ENCODE assay signal across 23 mouse cellular contexts in the genomic region with DNA sequence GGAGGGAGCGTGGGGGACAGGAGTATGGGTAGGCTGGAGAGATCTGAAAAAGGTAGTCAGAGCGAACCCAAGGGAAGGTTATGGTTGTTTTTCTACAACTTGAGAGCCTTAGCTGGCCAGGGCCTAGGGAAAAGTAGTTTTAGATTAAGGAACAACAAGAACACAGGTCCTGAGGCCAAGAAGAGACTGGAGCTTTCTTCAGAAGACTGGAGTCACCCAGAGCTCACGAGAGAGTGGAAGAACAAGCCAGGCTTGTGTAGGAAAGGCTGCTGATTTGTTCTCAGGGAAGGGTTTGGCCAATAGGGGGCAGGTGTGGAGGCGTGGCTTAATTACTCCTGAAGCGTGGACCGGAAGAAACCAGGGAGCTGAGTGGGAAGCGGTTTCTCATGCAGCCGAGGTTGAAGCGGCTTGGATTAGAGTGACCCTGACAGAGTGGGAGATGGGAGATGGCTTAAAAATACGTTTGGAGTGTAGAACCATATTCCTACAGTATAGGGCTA. TPM values are rescaled to one million over a fixed set of nuclear protein-coding genes. Genes with fewer than 3 reads are reported as not detected.
DNase-seq lines count a peak whose midpoint lies in the region; ATAC-seq and TF ChIP-seq lines count a peak whose summit lies in the region.
"Had no signal": no experiment of that assay in that cellular context is flagged by ENCODE, and none has a peak within 500 bp of the region (broad histone marks: within the 10 kb centered on the region; RNA-seq: fewer than 3 reads in every experiment).

No protein-coding gene starts in this region.

- no peak overlapping the region for H3K4me3 ChIP-seq in kidney, adult 2 months (ENCODE audit: insufficient read depth, low read depth, low read length)
- no peak overlapping the region for H3K4me3 ChIP-seq in liver, embryonic 14.5 days (ENCODE audit: insufficient read depth in 1 of 2, low read depth in 2 of 2, low read length in 2 of 2)
- H3K4me3 ChIP-seq in liver, embryonic 12.5 days, result no peak overlapping the region
- no peak overlapping the region for H3K4me3 ChIP-seq in embryonic fibroblast, embryonic 13.5 days (ENCODE audit: insufficient read depth, low read length)
- H3K4me3 ChIP-seq: forebrain, embryonic 10.5 days; heart, embryonic 12.5 days; hindbrain, embryonic 15.5 days; limb, embryonic 12.5 days; liver, embryonic 15.5 days; midbrain, embryonic 13.5 days; myocyte had no signal

- H3K9me3 ChIP-seq in liver, embryonic 14.5 days (ENCODE audit: control insufficient read depth, low read length), result no peaks in the 10 kb centered on the region
- no peaks in the 10 kb centered on the region for H3K9me3 ChIP-seq in liver, embryonic 12.5 days (replicated peaks)
- H3K9me3 ChIP-seq: forebrain, embryonic 10.5 days; heart, embryonic 12.5 days; hindbrain, embryonic 15.5 days; limb, embryonic 12.5 days; liver, embryonic 15.5 days; midbrain, embryonic 13.5 days had no signal

- H3K36me3 ChIP-seq in kidney, adult 2 months (ENCODE audit: control insufficient read depth, insufficient read depth, low read length), result no peaks in the 10 kb centered on the region
- H3K36me3 ChIP-seq in liver, embryonic 14.5 days (replicated peaks; ENCODE audit: control insufficient read depth, insufficient read depth, low read depth), result no peaks in the 10 kb centered on the region
- no peaks in the 10 kb centered on the region for H3K36me3 ChIP-seq in liver, embryonic 12.5 days
- H3K36me3 ChIP-seq: forebrain, embryonic 10.5 days; heart, embryonic 12.5 days; hindbrain, embryonic 15.5 days; limb, embryonic 12.5 days; liver, embryonic 15.5 days; midbrain, embryonic 13.5 days had no signal

- no peaks in the 10 kb centered on the region for H3K27me3 ChIP-seq in kidney, adult 2 months (replicated peaks; ENCODE audit: control insufficient read depth, insufficient read depth, low read length)
- H3K27me3 ChIP-seq in liver, embryonic 14.5 days (ENCODE audit: control insufficient read depth, insufficient read depth, low read length), result no peaks in the 10 kb centered on the region
- no peaks in the 10 kb centered on the region for H3K27me3 ChIP-seq in liver, embryonic 12.5 days (replicated peaks)
- H3K27me3 ChIP-seq: heart, embryonic 12.5 days; hindbrain, embryonic 15.5 days; limb, embryonic 12.5 days; liver, embryonic 15.5 days; midbrain, embryonic 13.5 days; Patski had no signal

- ATAC-seq in liver, embryonic 14.5 days (ENCODE audit: insufficient read depth), result no peak
- ATAC-seq in liver, embryonic 12.5 days, result no peak
- no peak for ATAC-seq in inflammation-experienced regulatory T-cells, adult 6 months
- ATAC-seq: forebrain, postnatal 0 days; midbrain, embryonic 13.5 days had no signal

- no peak overlapping the region for H3K4me2 ChIP-seq in liver, embryonic 14.5 days (ENCODE audit: low read depth)
- no peak overlapping the region for H3K4me2 ChIP-seq in liver, embryonic 12.5 days
- H3K4me2 ChIP-seq: heart, embryonic 12.5 days; hindbrain, embryonic 15.5 days; limb, embryonic 12.5 days; liver, embryonic 15.5 days; midbrain, embryonic 13.5 days had no signal

- no peaks in the 10 kb centered on the region; the same call in 1 of the 2 replicates for H3K4me1 ChIP-seq in kidney, adult 2 months (ENCODE audit: control insufficient read depth, insufficient read depth, low read length)
- 0 out of 4 replicates have a peak, but pooled peaks cover 0 to 2% of the 10 kb centered on the region in 2 experiments for H3K4me1 ChIP-seq in liver, embryonic 14.5 days (replicated peaks; ENCODE audit: control insufficient read depth in 2 of 2, insufficient read depth in 2 of 2, low read length in 1 of 2)
- H3K4me1 ChIP-seq in liver, embryonic 12.5 days, result no peaks in the 10 kb centered on the region
- H3K4me1 ChIP-seq in embryonic fibroblast, embryonic 13.5 days (ENCODE audit: control insufficient read depth, insufficient read depth, low read length), result peaks cover 18% of the 10 kb centered on the region
- H3K4me1 ChIP-seq: forebrain, embryonic 10.5 days; limb, embryonic 12.5 days; liver, embryonic 15.5 days; midbrain, embryonic 13.5 days had no signal

- WGBS in kidney, adult 2 months, result 81% methylated on average over 10 of the region's 10 CpGs
- WGBS in liver, embryonic 14.5 days (ENCODE audit: insufficient replicate concordance), result 60% methylated on average over 10 of the region's 10 CpGs
- 57% methylated on average over 10 of the region's 10 CpGs for WGBS in liver, embryonic 12.5 days (ENCODE audit: insufficient replicate concordance)

- no peak overlapping the region for H3K27ac ChIP-seq in kidney, adult 2 months (ENCODE audit: insufficient read depth, low read depth, low read length)
- no peak overlapping the region for H3K27ac ChIP-seq in liver, embryonic 14.5 days
- no peak overlapping the region for H3K27ac ChIP-seq in liver, embryonic 12.5 days
- H3K27ac ChIP-seq in embryonic fibroblast, embryonic 13.5 days (ENCODE audit: insufficient read depth, low read length), result peak overlapping the region; percentile 99
- H3K27ac ChIP-seq: forebrain, embryonic 10.5 days; hindbrain, embryonic 15.5 days; limb, embryonic 12.5 days; liver, embryonic 15.5 days; midbrain, embryonic 13.5 days had no signal

- TF ChIP-seq CTCF in kidney, adult 2 months (conservative IDR thresholded peaks at IDR 0.05; ENCODE audit: insufficient read depth, insufficient read length, low read depth, low read length), result 0 out of 2 replicates have a peak, but pooled peaks have one; percentile 14
- peak; percentile 26 for TF ChIP-seq CTCF in liver, embryonic 14.5 days (IDR thresholded peaks at IDR 0.05; ENCODE audit: low read depth)
- no peak for TF ChIP-seq CTCF in embryonic fibroblast, embryonic 13.5 days (IDR thresholded peaks at IDR 0.05; ENCODE audit: borderline replicate concordance, insufficient read depth, low read length)

- no peak for TF ChIP-seq EP300 in liver, embryonic 14.5 days (IDR thresholded peaks at IDR 0.05; ENCODE audit: low read depth)

- DNase-seq in kidney, adult 2 months, result no peak
- no peak for DNase-seq in kidney, postnatal 36 days
- no peak for DNase-seq in liver, embryonic 14.5 days (ENCODE audit: low read depth in 3 of 3, low spot score in 3 of 3)
- peak; percentile 52 for DNase-seq in ES-CJ7 (ENCODE audit: low read depth, low spot score)
- DNase-seq: adrenal gland, postnatal 25 days; cerebellum, adult 11 months; cerebellum, postnatal 10 days; forebrain, postnatal 0 days; heart, postnatal 14 days; lung, postnatal 10 days; right cerebral cortex, postnatal 4 days; thymus, postnatal 25 days had no signal

- TF ChIP-seq POLR2A in kidney, adult 2 months (IDR thresholded peaks at IDR 0.05; ENCODE audit: low read depth, low read length), result no peak
- TF ChIP-seq POLR2A in embryonic fibroblast, embryonic 13.5 days (IDR thresholded peaks at IDR 0.05; ENCODE audit: low read depth, low read length), result no peak

- no peak overlapping the region for H3K9ac ChIP-seq in liver, embryonic 14.5 days (replicated peaks)
- H3K9ac ChIP-seq in liver, embryonic 12.5 days, result no peak overlapping the region
- H3K9ac ChIP-seq: forebrain, postnatal 0 days; heart, embryonic 12.5 days; hindbrain, embryonic 15.5 days; limb, embryonic 12.5 days; liver, embryonic 15.5 days; midbrain, embryonic 13.5 days had no signal

RNA-seq across cellular contexts. Expression of gene Gcnt4, which starts 12.6 kb away (rescaled TPM):
- polyA plus RNA-seq in kidney, adult 2 months (2012; rRNA removed), result 1.2 and 1.3 TPM in 2 replicates
- 0.64 and 0.86 TPM in 2 replicates for polyA plus RNA-seq in liver, embryonic 14.5 days (2012; rRNA removed)
- polyA plus RNA-seq in liver, embryonic 14.5 days (2014; fragmentation: Nextera tagmentation; extraction: Ambion mirVana), result 0.29 and 0.43 TPM in 2 replicates
- 0.67 and 0.68 TPM in 2 replicates for polyA plus RNA-seq in liver, embryonic 12.5 days (2016; fragmentation: Nextera tagmentation; extraction: Ambion mirVana)
- 24.5 and 41.1 TPM in 2 replicates for polyA plus RNA-seq in embryonic fibroblast, embryonic 13.5 days (2011; ENCODE audit: insufficient read length, low read depth, missing spikeins)
- under 1 TPM in 1 of 3 experiments, not detected in 2; 0.09 TPM for polyA plus RNA-seq in inflammation-experienced regulatory T-cells, adult 6 months (2017; shearing (Covaris generic))

Comparison
In these comparisons a context has a peak if more than half of its experiments do, and no peak if none do; other contexts are left out.
1. RNA of gene Gcnt4, which starts 12.6 kb away (polyA plus RNA-seq): 24.5 to 41.1 TPM in embryonic fibroblast, embryonic 13.5 days; 1.2 to 1.3 TPM in kidney, adult 2 months, 0.29 to 0.86 TPM in liver, embryonic 14.5 days, 0.67 to 0.68 TPM in liver, embryonic 12.5 days and 0.09 TPM in inflammation-experienced regulatory T-cells, adult 6 months; every median in the first group is over 10 times any median in the second.